Mouse (Mus musculus): ENCODE results near the gene Pbrm1. TPM values are rescaled to one million over a fixed set of nuclear protein-coding genes. Genes with fewer than 3 reads are reported as not detected.

Gene Pbrm1
- 93.0 and 102 TPM in 2 replicates for polyA plus RNA-seq (2015; fragmentation: Nextera tagmentation; extraction: Ambion mirVana)

DNA sequence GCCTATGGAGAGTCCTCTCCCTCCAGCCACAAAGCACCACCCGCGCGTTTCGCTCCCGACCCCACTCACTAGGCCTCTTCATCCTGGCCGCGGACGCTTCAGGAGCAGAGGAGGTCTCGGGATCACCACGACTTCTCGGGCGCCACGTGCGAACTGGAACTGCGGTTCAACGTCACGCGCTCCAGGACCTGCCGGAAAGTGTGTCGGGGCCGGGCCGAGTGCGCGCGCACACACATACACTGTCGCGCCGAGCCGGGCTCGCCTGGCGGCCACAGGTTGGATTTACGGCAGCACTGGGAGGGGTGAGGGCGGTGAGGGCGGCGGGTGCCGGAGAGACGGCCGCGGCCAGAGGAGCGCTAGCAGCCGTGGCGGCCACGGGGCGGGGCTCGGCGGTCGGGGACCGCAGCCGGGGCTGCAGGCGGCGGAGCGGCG is at the start of gene Pbrm1, which contains the start of gene Gnl3:
Gene Pbrm1 (plus strand): TSS at position 279 of the 432 bp plus-strand sequence.
Gene Gnl3 (minus strand): TSS at position 293 of the 432 bp plus-strand sequence.
- Histone ChIP-seq H3K4me3 (peak within 1 kb of the TSS; percentile 90), H3K27me3 (replicated peaks) (no peaks in the 10 kb centered on the region), H3K9me3 (no peaks in the 10 kb centered on the region), H3K4me1 (peaks cover 37% of the 10 kb centered on the region), H3K4me2 (peak within 1 kb of the TSS; percentile 93), H3K9ac (peak within 1 kb of the TSS; percentile 96), H3K36me3 (peaks cover 61% of the 10 kb centered on the region), H3K27ac (replicated peaks) (peak within 1 kb of the TSS; percentile 99)
- under 1% methylated on average over 51 of the region's 53 CpGs for WGBS
- ATAC-seq (ENCODE audit: extremely low read depth, insufficient number of reproducible peaks, low FRiP score, low TSS enrichment): peak; percentile 90

- WGBS: 64% methylated on average over 6 of the region's 6 CpGs
- ATAC-seq (ENCODE audit: extremely low read depth, insufficient number of reproducible peaks, low FRiP score, low TSS enrichment): no peak
These were observed 44.7 kb upstream of the Pbrm1 start for GRCm38 (mm10) chr14:30974204-30974603.

GRCm38 (mm10) chr14:30976222-30976621 is 42.7 kb upstream of the Pbrm1 start:
- Histone ChIP-seq H3K9ac (no peak overlapping the region), H3K27ac (replicated peaks) (no peak overlapping the region), H3K27me3 (replicated peaks) (no peaks in the 10 kb centered on the region), H3K36me3 (peaks cover 33% of the 10 kb centered on the region), H3K4me3 (no peak overlapping the region), H3K4me2 (no peak overlapping the region), H3K9me3 (no peaks in the 10 kb centered on the region), H3K4me1 (no peaks in the 10 kb centered on the region)
- no peak for ATAC-seq (ENCODE audit: extremely low read depth, insufficient number of reproducible peaks, low FRiP score, low TSS enrichment)
- 76% methylated on average over 3 of the region's 3 CpGs for WGBS

More at GRCm38 (mm10) chr14:30974204-30974603, 44.7 kb upstream of the Pbrm1 start:
- Histone ChIP-seq H3K36me3 (peaks cover 36% of the 10 kb centered on the region), H3K27ac (replicated peaks) (no peak overlapping the region), H3K4me2 (no peak overlapping the region), H3K4me3 (no peak overlapping the region), H3K4me1 (no peaks in the 10 kb centered on the region), H3K9me3 (no peaks in the 10 kb centered on the region), H3K9ac (no peak overlapping the region; the same call in 1 of the 2 replicates), H3K27me3 (replicated peaks) (no peaks in the 10 kb centered on the region)

DNA sequence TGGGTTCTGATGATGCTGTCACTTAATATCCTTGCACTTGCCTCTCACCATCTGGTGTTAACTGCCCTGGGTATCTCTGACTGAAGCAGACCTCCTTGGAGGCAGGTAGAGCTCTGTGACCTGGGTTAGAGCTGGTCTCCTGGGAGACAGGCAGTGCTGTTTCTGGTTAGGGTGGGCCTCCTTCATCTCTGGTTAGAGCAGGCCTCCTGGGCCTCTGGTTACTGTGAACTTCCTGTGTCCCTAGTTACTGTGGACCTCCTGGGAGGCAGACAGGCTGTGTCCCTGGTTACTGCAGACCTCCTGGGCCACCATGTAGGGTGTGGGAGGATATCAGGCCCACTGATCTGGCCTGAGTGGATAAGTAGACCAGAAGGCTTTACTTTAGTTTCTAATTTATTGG is 22.5 kb upstream of the Pbrm1 start:
- ATAC-seq (ENCODE audit: extremely low read depth, insufficient number of reproducible peaks, low FRiP score, low TSS enrichment): no peak
- Histone ChIP-seq H3K4me2 (no peak overlapping the region), H3K9ac (no peak overlapping the region), H3K36me3 (peaks cover 28% of the 10 kb centered on the region), H3K9me3 (no peaks in the 10 kb centered on the region), H3K27ac (replicated peaks) (no peak overlapping the region), H3K27me3 (replicated peaks) (no peaks in the 10 kb centered on the region), H3K4me3 (no peak overlapping the region), H3K4me1 (peaks cover 9% of the 10 kb centered on the region)

DNA sequence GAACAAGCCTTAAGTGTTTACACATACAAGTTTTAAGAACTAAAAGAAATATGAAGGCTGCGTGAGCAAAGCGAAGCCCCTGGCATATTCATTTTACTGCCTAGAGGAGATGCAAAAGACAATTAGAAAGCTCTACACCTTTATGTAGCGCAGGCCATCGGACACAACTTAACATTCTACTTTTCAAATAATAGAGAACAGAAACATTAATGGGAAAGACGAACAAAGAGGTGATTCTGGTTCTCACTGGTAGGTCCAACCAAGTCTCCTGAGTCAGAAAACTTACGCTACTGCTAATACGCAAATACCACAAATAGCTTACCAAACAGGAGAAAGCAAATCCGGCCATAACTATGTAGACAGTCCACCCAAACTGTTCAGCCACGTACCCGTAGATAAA is 18.6 kb upstream of the Pbrm1 start:
- H3K27ac ChIP-seq (replicated peaks): peak overlapping the region; percentile 90
- 55% methylated on average over 10 of the region's 10 CpGs for WGBS

DNA sequence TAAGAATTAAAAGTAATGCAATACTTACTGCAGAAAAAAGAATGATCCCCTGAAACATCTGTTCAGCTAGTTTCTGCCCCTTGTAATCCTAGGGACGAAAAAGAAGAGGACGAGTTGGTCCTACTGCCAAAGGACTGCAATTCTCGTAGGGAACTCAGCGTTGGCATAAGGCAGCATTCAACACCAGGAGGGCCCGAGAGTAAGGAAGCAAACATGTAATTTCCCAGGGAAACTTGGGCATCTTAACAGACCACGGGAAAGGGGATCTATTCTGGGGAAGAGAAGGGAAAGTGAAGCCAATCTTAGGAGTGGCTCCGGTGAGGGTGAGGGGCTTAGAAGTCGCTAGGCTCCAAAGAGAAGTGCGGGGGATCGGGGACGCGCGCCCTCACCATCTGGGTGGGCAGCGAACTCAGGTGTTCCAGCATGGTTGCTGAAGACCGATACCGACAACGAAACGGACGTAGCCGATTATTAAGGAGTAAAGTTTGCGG is 18.1 kb upstream of the Pbrm1 start:
- 0% methylated on average over 21 of the region's 21 CpGs for WGBS
- Histone ChIP-seq H3K9ac (peak overlapping the region; percentile 88), H3K4me1 (peaks cover 19% of the 10 kb centered on the region), H3K36me3 (peaks cover 28% of the 10 kb centered on the region), H3K4me2 (peak overlapping the region; percentile 82), H3K9me3 (no peaks in the 10 kb centered on the region), H3K27ac (replicated peaks) (peak overlapping the region; percentile 90), H3K4me3 (peak overlapping the region; percentile 80), H3K27me3 (replicated peaks) (no peaks in the 10 kb centered on the region)
- no peak for ATAC-seq (ENCODE audit: extremely low read depth, insufficient number of reproducible peaks, low FRiP score, low TSS enrichment)

More for the DNA sequence above, 18.6 kb upstream of the Pbrm1 start:
- peaks cover 28% of the 10 kb centered on the region for H3K36me3 ChIP-seq
- no peaks in the 10 kb centered on the region for H3K9me3 ChIP-seq
- H3K27me3 ChIP-seq (replicated peaks): no peaks in the 10 kb centered on the region
- peak overlapping the region; percentile 80 for H3K4me3 ChIP-seq
- no peak for ATAC-seq (ENCODE audit: extremely low read depth, insufficient number of reproducible peaks, low FRiP score, low TSS enrichment)
- H3K4me1 ChIP-seq: peaks cover 19% of the 10 kb centered on the region
- peak overlapping the region; percentile 88 for H3K9ac ChIP-seq
- peak overlapping the region; percentile 82 for H3K4me2 ChIP-seq

- H3K4me2 ChIP-seq: peak within 1 kb of the TSS; percentile 82
- peaks cover 29% of the 10 kb centered on the region for H3K36me3 ChIP-seq
- no peaks in the 10 kb centered on the region for H3K27me3 ChIP-seq (replicated peaks)
- H3K4me3 ChIP-seq: peak within 1 kb of the TSS; percentile 80
- peak within 1 kb of the TSS; percentile 88 for H3K9ac ChIP-seq
- WGBS: under 1% methylated on average over 65 of the region's 84 CpGs
- H3K9me3 ChIP-seq: no peaks in the 10 kb centered on the region
- ATAC-seq (ENCODE audit: extremely low read depth, insufficient number of reproducible peaks, low FRiP score, low TSS enrichment): peak; percentile 84
- H3K4me1 ChIP-seq: peaks cover 19% of the 10 kb centered on the region
- H3K27ac ChIP-seq (replicated peaks): peak within 1 kb of the TSS; percentile 90
These were observed 17.4 kb upstream of the Pbrm1 start, which contains the start of the genes Glt8d1 and Spcs1 for GRCm38 (mm10) chr14:31001307-31002205. Gene Glt8d1, plus strand, starts transcription at chr14:31001400. Gene Spcs1, minus strand, starts transcription at chr14:31001672.

DNA sequence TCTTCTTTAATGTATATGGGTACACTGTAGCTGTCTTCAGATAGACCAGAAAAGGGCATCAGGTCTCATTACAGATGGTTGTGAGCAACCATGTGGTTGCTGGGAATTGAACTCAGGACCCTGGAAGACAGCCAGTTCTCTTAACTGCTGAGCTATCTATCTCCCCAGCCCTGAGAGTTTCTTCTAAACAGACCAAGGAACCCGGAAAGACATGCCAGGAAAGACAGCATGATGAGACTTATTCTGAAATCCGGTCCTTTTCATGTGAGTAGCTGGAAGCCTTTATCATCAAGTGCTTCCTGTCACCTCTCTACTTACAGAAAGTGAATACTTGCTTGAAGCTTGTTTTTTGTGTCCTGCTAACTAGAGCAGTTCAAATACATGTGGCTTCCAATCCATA is 14.4 kb upstream of the Pbrm1 start:
- ATAC-seq (ENCODE audit: extremely low read depth, insufficient number of reproducible peaks, low FRiP score, low TSS enrichment): no peak
- no peak overlapping the region for H3K9ac ChIP-seq
- no peaks in the 10 kb centered on the region for H3K9me3 ChIP-seq
- WGBS: 57% methylated on average over 2 of the region's 2 CpGs
- H3K4me1 ChIP-seq: peaks cover 19% of the 10 kb centered on the region
- H3K36me3 ChIP-seq: peaks cover 34% of the 10 kb centered on the region
- H3K4me3 ChIP-seq: no peak overlapping the region
- H3K27me3 ChIP-seq (replicated peaks): no peaks in the 10 kb centered on the region
- H3K4me2 ChIP-seq: no peak overlapping the region
- H3K27ac ChIP-seq (replicated peaks): no peak overlapping the region

DNA sequence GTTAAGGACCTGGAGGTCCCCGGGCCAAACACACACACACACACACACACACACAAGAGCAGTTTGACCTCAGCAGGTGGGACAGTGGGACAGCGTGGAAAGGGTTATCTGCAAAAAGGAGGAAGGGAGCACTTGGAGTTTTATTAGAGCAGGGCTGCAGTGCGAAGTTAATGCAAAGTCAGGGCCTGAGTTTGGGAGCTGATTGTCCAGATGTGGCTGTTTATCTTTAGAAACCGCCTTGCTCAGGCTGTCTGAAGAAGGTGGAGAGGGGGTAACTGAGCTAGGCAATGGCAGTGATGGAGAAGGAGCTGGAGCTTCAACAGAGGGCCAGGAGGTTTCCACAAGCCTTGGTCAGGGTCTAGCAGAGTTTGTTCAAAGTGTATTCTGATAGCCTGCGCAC is 12.2 kb upstream of the Pbrm1 start:
- no peak overlapping the region for H3K4me3 ChIP-seq
- H3K4me1 ChIP-seq: peaks cover 10% of the 10 kb centered on the region
- H3K4me2 ChIP-seq: no peak overlapping the region
- H3K27me3 ChIP-seq (replicated peaks): no peaks in the 10 kb centered on the region
- ATAC-seq (ENCODE audit: extremely low read depth, insufficient number of reproducible peaks, low FRiP score, low TSS enrichment): no peak
- 73% methylated on average over 5 of the region's 5 CpGs for WGBS
- H3K27ac ChIP-seq (replicated peaks): no peak overlapping the region
- peaks cover 53% of the 10 kb centered on the region for H3K36me3 ChIP-seq
- no peaks in the 10 kb centered on the region for H3K9me3 ChIP-seq
- no peak overlapping the region for H3K9ac ChIP-seq

- no peaks in the 10 kb centered on the region for H3K9me3 ChIP-seq
- H3K36me3 ChIP-seq: peaks cover 97% of the 10 kb centered on the region
- H3K4me1 ChIP-seq: 0 out of 2 replicates have a peak, but pooled peaks cover 2% of the 10 kb centered on the region
- H3K4me3 ChIP-seq: no peak overlapping the region
- H3K9ac ChIP-seq: no peak overlapping the region
- WGBS: 92% methylated on average over 3 of the region's 3 CpGs
- no peaks in the 10 kb centered on the region for H3K27me3 ChIP-seq (replicated peaks)
- no peak overlapping the region for H3K4me2 ChIP-seq
- no peak for ATAC-seq (ENCODE audit: extremely low read depth, insufficient number of reproducible peaks, low FRiP score, low TSS enrichment)
- no peak overlapping the region for H3K27ac ChIP-seq (replicated peaks)
These were observed 7.3 kb upstream of the Pbrm1 start for GRCm38 (mm10) chr14:31011588-31011987.

- no peak overlapping the region for H3K9ac ChIP-seq
- H3K4me1 ChIP-seq: peaks cover 21% of the 10 kb centered on the region
- peaks cover 88% of the 10 kb centered on the region for H3K36me3 ChIP-seq
- H3K4me3 ChIP-seq: no peak overlapping the region
- WGBS: 93% methylated on average over 2 of the region's 2 CpGs
- H3K4me2 ChIP-seq: no peak overlapping the region
- no peak overlapping the region for H3K27ac ChIP-seq (replicated peaks)
- H3K9me3 ChIP-seq: no peaks in the 10 kb centered on the region
- H3K27me3 ChIP-seq (replicated peaks): no peaks in the 10 kb centered on the region
- no peak for ATAC-seq (ENCODE audit: extremely low read depth, insufficient number of reproducible peaks, low FRiP score, low TSS enrichment)
These were observed 5.0 kb upstream of the Pbrm1 start for GRCm38 (mm10) chr14:31013928-31014327.
